Mouse (Mus musculus) embryonic fibroblast, embryonic 13.5 days (primary cell): ENCODE data around the gene Gm9887.
"Not testable (repeated sequence)": the region's sequence is repeated elsewhere in the genome, so short reads cannot be mapped to it uniquely, and the experiment has no call there.

Experiments
- CTCF ChIP-seq: IDR thresholded peaks from 2 replicates; pipeline ENCODE4 v1.5.1; 2011; ENCODE audit warnings: mild to moderate bottlenecking, control low read depth, low read length, moderate library complexity, borderline replicate concordance; ENCODE audit not compliant: insufficient read depth
- POLR2A ChIP-seq: IDR thresholded peaks from 2 replicates; pipeline ENCODE4 v1.6.1; 2011; ENCODE audit warnings: low read depth, mild to moderate bottlenecking, control low read depth, low read length, moderate library complexity

DNA sequence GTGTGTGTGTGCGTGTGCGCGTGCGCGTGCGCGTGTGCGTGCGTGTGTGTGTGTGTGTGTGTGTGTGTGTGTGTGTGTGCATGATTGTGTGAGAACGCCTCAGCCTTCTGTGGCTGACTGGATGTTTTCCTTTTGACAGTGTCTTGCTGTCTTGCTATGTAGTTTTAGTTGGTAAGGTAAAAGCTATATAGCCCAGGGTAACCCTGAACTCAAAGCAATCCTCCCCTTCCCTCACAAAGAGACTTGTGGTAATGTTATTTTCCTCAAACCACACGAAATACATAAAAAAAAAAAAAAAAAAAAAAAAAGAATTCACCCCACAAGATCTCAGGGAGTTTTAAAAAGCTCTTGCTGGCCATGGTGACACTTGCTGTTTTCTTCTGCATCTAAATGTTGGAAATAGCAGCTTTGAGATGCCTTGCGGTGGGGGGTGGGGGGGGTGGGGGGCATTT lies 14.0 kb upstream of the Gm9887 start:
- not testable (repeated sequence) for TF ChIP-seq CTCF, POLR2A
